Mouse (Mus musculus) hindbrain, embryonic 13.5 days (tissue): ENCODE results near the gene Mylk3. TPM values are rescaled to one million over a fixed set of nuclear protein-coding genes. Genes with fewer than 3 reads are reported as not detected.
A peak's percentile ranks its signal among the peaks of the same experiment; 100 is the strongest.

ENCODE experiments used
- ATAC-seq: fragments of 200-750 bp; cut with Nextera tagmentation; 2 replicates; pipeline ENCODE4 v1.8.0; 2017; ENCODE audit warnings: moderate TSS enrichment; ENCODE audit not compliant: low FRiP score
- H3K27ac ChIP-seq: fragments of 300-500 bp; sonication (generic); 2 replicates; pipeline ENCODE4 v1.5.1; 2015; ENCODE audit warnings: inconsistent platforms, mild to moderate bottlenecking, moderate library complexity
- H3K27me3 ChIP-seq: fragments of 300-500 bp; sonication (generic); 2 replicates; pipeline ENCODE4 v1.6.1; 2015; ENCODE audit warnings: mild to moderate bottlenecking, inconsistent platforms
- H3K36me3 ChIP-seq: fragments of 300-500 bp; sonication (generic); 2 replicates; pipeline ENCODE4 v1.6.1; 2015; ENCODE audit warnings: mild to moderate bottlenecking, inconsistent platforms
- H3K4me1 ChIP-seq: fragments of 300-500 bp; sonication (generic); replicated peaks from 2 replicates; pipeline ENCODE4 v1.6.1; 2015; ENCODE audit warnings: inconsistent platforms
- H3K4me2 ChIP-seq: fragments of 300-500 bp; sonication (generic); 2 replicates; pipeline ENCODE4 v1.6.1; 2015; ENCODE audit warnings: inconsistent platforms, mild to moderate bottlenecking, moderate library complexity
- H3K4me3 ChIP-seq: fragments of 300-500 bp; sonication (generic); 2 replicates; pipeline ENCODE4 v1.5.1; 2015; ENCODE audit warnings: mild to moderate bottlenecking, inconsistent platforms
- H3K9ac ChIP-seq: fragments of 300-500 bp; sonication (generic); 2 replicates; pipeline ENCODE4 v1.6.1; 2015; ENCODE audit warnings: mild to moderate bottlenecking, inconsistent platforms
- H3K9me3 ChIP-seq: fragments of 300-500 bp; sonication (generic); 2 replicates; pipeline ENCODE4 v1.6.1; 2016; ENCODE audit warnings: inconsistent platforms
- WGBS: fragments of 180-500 bp; shearing (Covaris S2); methylation state at CpG from one replicate; pipeline ENCODE4 v1.1.7; 2015; 5-methylcytosine and 5-hydroxymethylcytosine counted together
- polyA plus RNA-seq: library from polyadenylated mRNA; unstranded; fragments of >200 nt; fragmentation: Nextera tagmentation; extraction: Ambion mirVana; gene quantifications from 2 replicates; pipeline ENCODE4 v1.2.1, GENCODE M21; 2015

The Mylk3 gene
- 0.38 and 0.39 TPM in 2 replicates for polyA plus RNA-seq

DNA sequence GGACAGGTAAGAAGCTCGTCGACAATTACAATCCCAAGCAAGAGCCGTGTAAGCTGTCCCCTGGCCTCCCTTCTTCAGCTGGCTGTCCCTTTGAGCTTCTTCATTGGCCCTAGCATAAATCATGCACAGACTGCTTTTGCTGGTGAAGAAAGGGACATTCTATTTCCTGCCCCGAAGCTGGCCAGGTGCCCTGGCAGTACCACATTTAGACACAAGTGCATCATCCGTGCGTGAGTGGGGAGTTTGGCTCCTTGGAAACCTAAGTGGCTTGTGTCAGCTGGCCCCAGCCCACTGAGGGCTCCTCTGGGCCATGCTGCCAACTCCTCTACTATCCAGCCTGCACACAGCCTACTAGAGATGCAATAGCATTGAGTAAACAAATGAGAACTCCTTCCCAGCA is at the start of gene Mylk3:
Mylk3 (minus strand) TSS at position 141 of the 400 bp plus-strand sequence.
- no peak within 1 kb of the TSS for H3K4me3 ChIP-seq
- ATAC-seq: no peak
- H3K4me1 ChIP-seq: no peaks in the 10 kb centered on the region
- no peaks in the 10 kb centered on the region for H3K9me3 ChIP-seq
- H3K36me3 ChIP-seq: no peaks in the 10 kb centered on the region
- H3K27me3 ChIP-seq: no peaks in the 10 kb centered on the region
- H3K9ac ChIP-seq: no peak within 1 kb of the TSS
- no peak within 1 kb of the TSS for H3K27ac ChIP-seq
- H3K4me2 ChIP-seq: no peak within 1 kb of the TSS
- 82% methylated on average over 6 of the region's 6 CpGs for WGBS

DNA sequence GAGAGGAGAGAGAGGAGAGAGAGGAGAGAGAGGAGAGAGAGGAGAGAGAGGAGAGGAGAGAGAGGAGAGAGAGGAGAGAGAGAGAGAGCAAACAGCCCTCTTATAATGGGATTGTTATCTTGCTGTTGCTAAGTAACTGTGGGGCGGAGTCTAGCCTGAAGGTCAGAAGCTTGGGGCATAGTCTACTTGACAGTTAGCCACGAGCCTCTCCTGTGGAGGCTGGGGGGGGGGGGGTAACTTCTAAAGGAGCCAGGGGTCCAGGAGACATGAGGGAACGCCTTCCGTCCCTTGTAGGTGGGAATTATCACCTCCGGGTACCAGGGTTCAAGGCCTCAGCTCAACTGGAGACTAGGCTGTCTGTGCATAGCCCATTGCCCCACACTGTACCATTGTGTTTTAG is 49.6 kb upstream of the Mylk3 start:
- no peak overlapping the region for H3K4me3 ChIP-seq
- no peak for ATAC-seq
- peaks cover 8% of the 10 kb centered on the region for H3K4me1 ChIP-seq
- H3K9me3 ChIP-seq: no peaks in the 10 kb centered on the region
- peaks cover 2% of the 10 kb centered on the region; the same call in 1 of the 2 replicates for H3K27me3 ChIP-seq
- no peak overlapping the region for H3K4me2 ChIP-seq
- H3K9ac ChIP-seq: no peak overlapping the region
- H3K27ac ChIP-seq: no peak overlapping the region
- WGBS: 39% methylated on average over 5 of the region's 5 CpGs
- H3K36me3 ChIP-seq: no peaks in the 10 kb centered on the region

DNA sequence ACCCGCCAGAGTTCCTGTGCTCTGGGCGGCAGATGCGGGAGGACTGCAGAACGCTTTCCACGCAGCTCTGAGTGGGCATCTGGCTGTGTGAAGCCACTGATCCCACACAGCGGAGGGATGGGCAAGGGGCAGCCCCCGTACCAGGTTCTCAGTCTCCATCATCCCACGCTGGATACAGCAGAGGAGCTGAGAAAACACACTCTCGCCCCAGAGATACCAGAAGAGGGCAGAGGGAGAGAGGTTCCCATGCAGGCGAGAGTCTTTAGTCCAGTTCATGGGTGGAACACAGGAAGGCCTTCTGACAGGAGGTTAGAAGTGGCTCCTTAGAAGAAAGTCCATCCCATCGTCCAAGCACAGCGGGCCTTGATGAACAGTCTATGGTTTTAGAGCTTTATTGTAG is 48.7 kb upstream of the Mylk3 start:
- no peak for ATAC-seq
- H3K4me1 ChIP-seq: peaks cover 12% of the 10 kb centered on the region
- WGBS: 73% methylated on average over 12 of the region's 12 CpGs
- H3K27ac ChIP-seq: no peak overlapping the region
- no peaks in the 10 kb centered on the region for H3K9me3 ChIP-seq
- peaks cover 2% of the 10 kb centered on the region; the same call in 1 of the 2 replicates for H3K27me3 ChIP-seq
- H3K4me2 ChIP-seq: no peak overlapping the region
- no peak overlapping the region for H3K9ac ChIP-seq
- no peak overlapping the region for H3K4me3 ChIP-seq
- H3K36me3 ChIP-seq: no peaks in the 10 kb centered on the region

DNA sequence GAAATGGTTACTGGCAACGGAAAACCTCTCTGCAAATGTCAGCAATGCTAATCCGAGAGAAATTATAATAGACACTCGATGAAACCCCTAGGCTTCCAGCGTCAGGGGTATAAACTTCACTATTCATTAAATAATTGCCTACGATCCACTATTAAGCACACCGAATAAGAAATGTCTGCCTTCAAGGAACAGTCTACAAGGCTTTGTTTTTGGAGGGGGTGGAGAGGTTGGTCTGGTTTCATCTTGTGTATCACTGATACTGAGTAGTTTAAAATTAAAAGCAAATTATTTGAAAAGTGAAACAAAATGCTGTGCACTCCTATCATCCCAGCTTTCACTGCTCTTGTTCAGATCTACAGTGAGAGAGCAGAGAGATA is 46.9 kb upstream of the Mylk3 start:
- peak overlapping the region; percentile 71 for H3K4me3 ChIP-seq
- peaks cover 2% of the 10 kb centered on the region; the same call in 1 of the 2 replicates for H3K27me3 ChIP-seq
- 4% methylated on average over 6 of the region's 6 CpGs for WGBS
- peak overlapping the region; percentile 50 for H3K4me2 ChIP-seq
- peak; percentile 79 for ATAC-seq
- peak overlapping the region; percentile 95 for H3K27ac ChIP-seq
- H3K4me1 ChIP-seq: peaks cover 24% of the 10 kb centered on the region
- H3K9ac ChIP-seq: peak overlapping the region; percentile 83
- no peaks in the 10 kb centered on the region for H3K36me3 ChIP-seq
- no peaks in the 10 kb centered on the region for H3K9me3 ChIP-seq

DNA sequence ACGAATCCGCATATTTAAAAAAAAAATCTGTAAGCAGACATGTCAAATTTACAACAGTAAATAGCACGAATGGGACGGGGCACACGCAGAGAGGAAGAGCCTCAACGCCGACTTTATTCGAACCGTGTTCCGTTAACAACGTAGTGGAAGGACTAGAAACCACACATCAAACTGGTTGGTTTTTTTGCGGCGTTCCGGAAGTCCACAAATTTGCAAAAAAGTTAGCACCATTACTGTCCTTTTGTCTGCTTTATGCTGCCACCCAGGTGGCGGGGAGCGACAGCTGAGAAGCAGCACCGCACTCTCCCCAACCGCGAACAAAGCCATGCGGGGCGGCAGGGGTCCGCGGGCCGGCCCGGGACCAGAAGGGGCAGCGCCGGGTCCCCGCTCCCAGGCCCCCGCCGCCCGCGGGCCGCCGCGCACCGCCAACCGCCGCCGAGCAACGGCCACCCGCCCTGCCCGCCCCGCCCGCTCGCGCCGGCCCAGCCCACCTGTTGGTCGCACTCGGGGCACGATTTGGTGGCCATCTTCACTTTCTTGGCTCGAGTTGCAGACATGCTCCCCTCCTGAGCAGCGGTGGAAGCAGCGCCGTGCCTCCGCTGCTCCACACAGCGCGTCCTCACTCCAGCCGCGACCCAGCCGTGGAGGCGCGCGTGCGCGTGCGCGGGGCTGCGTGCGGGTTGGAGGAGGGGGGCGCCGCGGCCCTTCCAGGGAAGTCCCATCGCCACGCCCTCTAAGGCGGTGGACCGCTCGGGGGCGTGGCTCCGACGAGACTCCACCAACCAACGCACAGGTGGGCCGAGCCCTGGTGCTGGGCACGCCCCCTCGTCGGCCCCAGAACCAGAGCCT is 46.2 kb upstream of the Mylk3 start, which contains the start of gene 4921524J17Rik:
4921524J17Rik (minus strand) TSS at position 666 of the 849 bp plus-strand sequence.
- under 1% methylated on average over 75 of the region's 85 CpGs for WGBS
- H3K9ac ChIP-seq: peak within 1 kb of the TSS; percentile 83
- H3K27me3 ChIP-seq: peaks cover 2% of the 10 kb centered on the region; the same call in 1 of the 2 replicates
- no peaks in the 10 kb centered on the region for H3K9me3 ChIP-seq
- no peaks in the 10 kb centered on the region for H3K36me3 ChIP-seq
- peaks cover 30% of the 10 kb centered on the region for H3K4me1 ChIP-seq
- H3K27ac ChIP-seq: peak within 1 kb of the TSS; percentile 95
- peak within 1 kb of the TSS; percentile 58 for H3K4me2 ChIP-seq
- ATAC-seq: peak; percentile 99
- H3K4me3 ChIP-seq: peak within 1 kb of the TSS; percentile 71

DNA sequence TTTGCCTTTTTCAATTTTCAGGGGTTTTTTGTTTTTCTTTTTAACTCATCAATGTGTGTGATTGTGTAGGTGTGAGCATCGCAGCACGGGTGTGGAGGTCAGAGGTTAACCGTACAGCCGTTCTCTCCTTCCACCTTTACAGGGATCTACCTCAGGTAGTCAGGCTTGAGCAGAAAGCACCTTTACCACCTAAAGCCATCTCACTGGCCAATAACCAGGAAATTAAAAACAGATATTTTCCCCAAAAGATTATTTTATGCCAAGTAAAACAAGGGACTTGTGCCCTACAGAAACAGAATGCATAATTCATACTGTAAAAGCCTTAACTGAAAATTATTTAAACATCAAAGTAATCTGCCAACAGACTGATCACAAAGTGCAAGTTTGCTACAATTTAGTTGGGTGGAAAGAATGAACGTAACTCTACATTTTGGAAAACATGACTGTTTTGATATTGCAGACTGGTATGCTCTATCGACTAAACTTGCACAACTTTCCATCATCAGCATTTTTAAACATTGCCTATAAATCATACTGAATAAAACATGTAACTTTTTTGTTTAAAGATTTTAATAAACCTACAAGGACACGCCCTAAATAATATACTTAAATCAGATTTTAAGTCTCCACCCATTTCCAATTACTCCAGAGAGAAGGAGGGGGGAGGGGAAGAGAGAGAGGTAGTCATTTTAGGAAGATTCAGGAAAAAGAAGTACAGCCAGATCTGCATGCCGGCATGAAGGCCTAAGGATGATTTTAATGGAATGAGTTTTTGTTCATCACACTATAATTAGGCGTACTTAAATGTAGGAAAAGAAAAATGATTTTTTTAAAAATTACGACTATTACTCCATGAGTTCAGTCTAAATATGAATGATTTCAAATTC is 45.4 kb upstream of the Mylk3 start:
- WGBS: 21% methylated on average over 10 of the region's 10 CpGs
- ATAC-seq: no peak
- no peaks in the 10 kb centered on the region for H3K36me3 ChIP-seq
- peaks cover 37% of the 10 kb centered on the region for H3K4me1 ChIP-seq
- H3K27ac ChIP-seq: peak overlapping the region; percentile 95
- peak overlapping the region; percentile 58 for H3K4me2 ChIP-seq
- peak overlapping the region; percentile 83 for H3K9ac ChIP-seq
- H3K27me3 ChIP-seq: peaks cover 2% of the 10 kb centered on the region; the same call in 1 of the 2 replicates
- H3K9me3 ChIP-seq: no peaks in the 10 kb centered on the region
- peak overlapping the region; percentile 71 for H3K4me3 ChIP-seq

DNA sequence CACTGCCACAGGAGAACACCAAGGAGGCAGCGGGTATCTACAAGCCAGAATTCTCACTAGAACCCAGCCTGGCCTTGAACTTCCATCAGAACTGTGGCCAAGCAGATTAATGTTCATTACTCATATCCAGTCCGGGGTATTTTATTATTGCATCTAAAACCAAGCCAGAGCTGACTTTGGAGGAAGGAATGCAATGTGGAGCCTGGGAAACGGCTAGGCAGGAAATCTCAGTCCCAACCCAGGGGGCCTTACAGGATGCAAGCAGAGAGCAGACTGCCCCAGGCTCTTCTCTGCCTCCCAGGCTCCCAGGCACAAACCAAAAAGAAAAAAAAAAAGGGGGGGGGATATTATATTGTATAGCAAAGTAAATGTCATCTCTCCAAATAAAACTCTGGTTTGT is 44.7 kb upstream of the Mylk3 start:
- ATAC-seq: no peak
- 0 out of 2 replicates have a peak, but pooled peaks cover 2% of the 10 kb centered on the region for H3K36me3 ChIP-seq
- 32% methylated on average over 3 of the region's 3 CpGs for WGBS
- H3K27me3 ChIP-seq: peaks cover 2% of the 10 kb centered on the region; the same call in 1 of the 2 replicates
- peak overlapping the region; percentile 71 for H3K4me3 ChIP-seq
- H3K4me1 ChIP-seq: peaks cover 40% of the 10 kb centered on the region
- peak overlapping the region; percentile 58 for H3K4me2 ChIP-seq
- H3K9ac ChIP-seq: peak overlapping the region; percentile 83
- H3K27ac ChIP-seq: peak overlapping the region; percentile 55
- H3K9me3 ChIP-seq: no peaks in the 10 kb centered on the region

DNA sequence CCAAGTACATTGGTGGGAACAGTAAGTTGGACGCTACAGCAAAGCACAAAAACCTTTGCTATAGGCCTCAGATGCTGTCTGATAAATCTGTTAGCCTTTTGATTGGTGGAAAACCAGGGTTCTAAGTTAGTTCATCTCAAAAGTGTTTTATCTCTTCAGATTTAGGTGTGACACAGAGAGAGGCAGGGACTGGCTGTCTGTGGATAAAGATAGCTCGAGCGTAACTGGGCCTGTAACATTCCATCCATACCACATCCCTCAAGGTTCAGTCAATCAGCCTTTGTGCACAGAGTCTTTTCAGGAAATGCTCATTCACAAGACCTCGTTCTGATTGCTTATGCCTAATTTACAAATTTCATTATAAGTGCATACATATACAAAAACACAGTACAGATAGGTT is 43.1 kb upstream of the Mylk3 start:
- Histone ChIP-seq H3K27me3 (no peaks in the 10 kb centered on the region), H3K9me3 (no peaks in the 10 kb centered on the region), H3K4me2 (peak overlapping the region; percentile 8), H3K9ac (no peak overlapping the region), H3K4me1 (peaks cover 40% of the 10 kb centered on the region), H3K4me3 (no peak overlapping the region), H3K36me3 (0 out of 2 replicates have a peak, but pooled peaks cover 4% of the 10 kb centered on the region), H3K27ac (peak overlapping the region; percentile 13; the same call in 1 of the 2 replicates)
- no peak for ATAC-seq
- 15% methylated on average over 4 of the region's 4 CpGs for WGBS

DNA sequence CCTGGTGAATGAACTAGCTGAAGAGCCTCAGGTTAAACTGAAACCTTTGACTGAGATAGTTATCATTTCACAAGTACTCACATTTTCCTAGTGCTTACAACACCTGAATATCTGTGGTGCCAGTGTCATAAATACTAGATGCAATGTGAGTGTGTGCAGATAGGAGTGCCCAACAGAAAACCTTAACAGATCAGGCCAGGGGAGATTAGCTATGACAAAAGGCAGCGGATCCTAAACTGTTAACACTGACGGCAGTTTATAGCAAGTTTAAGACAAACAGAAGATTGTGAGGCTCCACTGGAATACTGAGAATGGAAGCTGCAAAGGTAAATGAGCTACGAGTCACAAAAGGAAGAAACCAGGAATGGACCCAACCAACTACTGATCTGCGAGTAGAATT is 40.9 kb upstream of the Mylk3 start:
- Histone ChIP-seq H3K4me3 (no peak overlapping the region), H3K27ac (no peak overlapping the region), H3K9ac (no peak overlapping the region), H3K27me3 (no peaks in the 10 kb centered on the region), H3K36me3 (0 out of 2 replicates have a peak, but pooled peaks cover 4% of the 10 kb centered on the region), H3K9me3 (no peaks in the 10 kb centered on the region), H3K4me1 (peaks cover 40% of the 10 kb centered on the region), H3K4me2 (no peak overlapping the region)
- 83% methylated on average over 4 of the region's 4 CpGs for WGBS
- ATAC-seq: no peak

DNA sequence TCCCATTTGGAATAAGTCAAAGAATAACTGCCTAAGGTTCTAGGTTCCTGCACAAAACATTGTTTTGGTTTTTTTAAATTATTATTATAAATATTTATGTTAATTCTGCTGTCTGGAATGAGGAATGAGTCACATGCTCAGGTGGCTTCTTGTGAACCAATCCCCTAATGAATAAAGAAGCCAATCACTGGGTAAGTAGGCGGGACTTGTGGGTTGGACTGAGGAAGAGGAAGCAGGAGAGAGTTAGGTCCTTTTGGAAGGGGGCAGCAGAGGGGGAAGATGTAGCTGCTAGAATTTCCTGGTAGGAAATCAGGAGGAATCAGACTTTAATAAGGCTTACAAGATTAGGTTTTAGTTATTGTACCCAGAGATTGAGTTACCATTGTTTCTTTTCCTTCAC is 35.2 kb upstream of the Mylk3 start:
- H3K27ac ChIP-seq: no peak overlapping the region; the same call in 1 of the 2 replicates
- no peaks in the 10 kb centered on the region for H3K27me3 ChIP-seq
- no peaks in the 10 kb centered on the region for H3K9me3 ChIP-seq
- H3K36me3 ChIP-seq: peaks cover 8% of the 10 kb centered on the region
- ATAC-seq: no peak
- H3K4me2 ChIP-seq: no peak overlapping the region
- no peak overlapping the region for H3K9ac ChIP-seq
- 88% methylated on average over 1 of the region's 1 CpGs for WGBS
- no peak overlapping the region for H3K4me3 ChIP-seq
- H3K4me1 ChIP-seq: 0 out of 2 replicates have a peak, but pooled peaks cover 2% of the 10 kb centered on the region

DNA sequence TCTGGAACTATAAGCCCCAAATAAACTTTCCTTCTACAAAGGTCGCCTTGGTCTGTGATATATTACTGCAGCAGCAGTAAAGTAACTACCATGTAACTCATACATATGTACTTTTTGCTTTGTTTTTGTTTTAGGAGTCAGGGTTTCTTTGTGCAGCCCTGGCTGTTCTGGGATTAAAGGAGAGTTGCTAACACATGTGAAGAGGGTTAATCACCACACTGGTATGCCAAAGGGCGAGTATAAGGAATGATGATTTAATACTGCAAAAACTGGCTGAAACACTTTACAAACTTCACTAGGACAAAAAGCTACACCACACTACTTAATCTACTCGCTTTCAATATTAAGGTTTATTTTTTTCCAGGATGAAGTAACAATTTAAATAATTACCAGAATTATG is 22.4 kb upstream of the Mylk3 start:
- Histone ChIP-seq H3K9me3 (no peaks in the 10 kb centered on the region), H3K4me1 (no peaks in the 10 kb centered on the region; the same call in 1 of the 2 replicates), H3K27ac (no peak overlapping the region), H3K9ac (no peak overlapping the region), H3K27me3 (no peaks in the 10 kb centered on the region), H3K4me3 (no peak overlapping the region), H3K36me3 (peaks cover 16% of the 10 kb centered on the region; the same call in 1 of the 2 replicates), H3K4me2 (no peak overlapping the region)
- ATAC-seq: no peak
- WGBS: 82% methylated on average over 3 of the region's 3 CpGs

DNA sequence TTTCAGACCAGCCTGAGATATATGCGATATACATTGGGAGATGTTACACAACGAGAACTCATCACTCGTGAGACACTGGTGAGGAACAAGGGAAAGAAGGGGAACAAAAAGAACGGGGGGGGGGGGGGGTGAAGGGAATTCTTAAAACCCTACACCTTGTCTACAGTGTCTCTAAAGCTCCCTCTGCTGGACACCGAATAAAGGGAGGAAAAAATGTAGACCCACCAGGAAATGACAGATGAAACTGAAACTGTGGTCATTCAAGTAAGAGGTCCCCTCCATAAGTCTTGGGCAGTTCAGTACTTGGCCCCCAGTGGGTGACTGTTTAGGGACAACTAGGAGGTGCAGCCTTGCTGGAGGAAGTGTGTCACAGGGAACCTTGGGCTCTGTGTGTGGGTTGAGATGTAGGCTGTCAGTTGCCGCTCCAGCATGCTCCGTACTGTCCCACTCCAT is 21.9 kb upstream of the Mylk3 start:
- H3K4me3 ChIP-seq: no peak overlapping the region
- H3K27me3 ChIP-seq: no peaks in the 10 kb centered on the region
- 60% methylated on average over 7 of the region's 7 CpGs for WGBS
- H3K4me2 ChIP-seq: no peak overlapping the region
- no peaks in the 10 kb centered on the region for H3K9me3 ChIP-seq
- H3K9ac ChIP-seq: no peak overlapping the region
- H3K36me3 ChIP-seq: peaks cover 16% of the 10 kb centered on the region; the same call in 1 of the 2 replicates
- no peak for ATAC-seq
- H3K4me1 ChIP-seq: no peaks in the 10 kb centered on the region; the same call in 1 of the 2 replicates
- no peak overlapping the region for H3K27ac ChIP-seq
